Mouse (Mus musculus) kidney, embryonic 16.5 days (tissue): ENCODE results near the gene Plpp4. TPM values are rescaled to one million over a fixed set of nuclear protein-coding genes. Genes with fewer than 3 reads are reported as not detected.

Source experiments
- ATAC-seq: fragments of 200-750 bp; cut with Nextera tagmentation; 2 replicates; pipeline ENCODE4 v1.8.0; 2017; ENCODE audit warnings: moderate TSS enrichment; ENCODE audit not compliant: low FRiP score, low TSS enrichment
- H3K27ac ChIP-seq: fragments of 300-500 bp; sonication (generic); 2 replicates; pipeline ENCODE4 v1.5.1; 2014; ENCODE audit warnings: low read length
- H3K27me3 ChIP-seq: fragments of 300-500 bp; sonication (generic); 2 replicates; pipeline ENCODE4 v1.6.1; 2014; ENCODE audit warnings: low read length, control low read depth, mixed read lengths; ENCODE audit not compliant: insufficient read depth
- H3K36me3 ChIP-seq: fragments of 300-500 bp; sonication (generic); 2 replicates; pipeline ENCODE4 v1.6.1; 2014; ENCODE audit warnings: low read length, control low read depth, mixed read lengths; ENCODE audit not compliant: insufficient read depth
- H3K4me1 ChIP-seq: fragments of 300-500 bp; sonication (generic); 2 replicates; pipeline ENCODE4 v1.6.1; 2014; ENCODE audit warnings: low read length, control low read depth, mixed read lengths; ENCODE audit not compliant: insufficient read depth
- H3K4me2 ChIP-seq: fragments of 300-500 bp; sonication (generic); replicated peaks from 2 replicates; pipeline ENCODE4 v1.6.1; 2014; ENCODE audit warnings: low read depth, low read length
- H3K4me3 ChIP-seq: fragments of 300-500 bp; sonication (generic); 2 replicates; pipeline ENCODE4 v1.5.1; 2014; ENCODE audit warnings: mild to moderate bottlenecking, low read length
- H3K9ac ChIP-seq: fragments of 300-500 bp; sonication (generic); replicated peaks from 2 replicates; pipeline ENCODE4 v1.6.1; 2014; ENCODE audit warnings: low read length
- H3K9me3 ChIP-seq: fragments of 300-500 bp; sonication (generic); 2 replicates; pipeline ENCODE4 v1.6.1; 2016; ENCODE audit warnings: low read length, control low read depth
- WGBS: fragments of 180-500 bp; shearing (Covaris S2); extraction: QIAGEN DNeasy Blood & Tissue Kit; methylation state at CpG from one replicate; pipeline ENCODE4 v1.1.7; 2014; 5-methylcytosine and 5-hydroxymethylcytosine counted together
- polyA plus RNA-seq: library from polyadenylated mRNA; unstranded; fragments of >200 nt; fragmentation: Nextera tagmentation; extraction: Ambion mirVana; gene quantifications from 2 replicates; pipeline ENCODE4 v1.2.1, GENCODE M21; 2015

Gene Plpp4
- polyA plus RNA-seq, 1 experiment from 2014 or later, result 3.4 TPM

DNA sequence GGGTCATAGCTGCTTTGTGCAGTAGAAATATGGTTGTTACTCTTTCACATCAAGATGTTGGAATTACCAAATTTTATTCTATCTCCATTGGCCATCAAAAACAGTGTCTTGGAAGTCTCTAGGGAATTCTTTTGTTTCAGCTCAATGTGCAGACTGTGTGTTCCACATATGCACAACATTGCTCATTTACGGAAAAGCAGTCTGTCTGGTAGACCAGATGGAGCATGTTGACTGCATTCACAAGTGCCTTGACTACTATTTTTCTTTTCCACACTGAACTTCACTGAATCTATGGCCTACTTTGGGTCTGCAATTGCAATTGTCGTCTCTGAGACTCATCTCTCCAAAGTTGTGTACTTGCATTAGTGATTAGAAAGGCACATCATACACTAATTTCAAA lies 98.7 kb downstream of the Plpp4 start:
- 87% methylated on average over 2 of the region's 2 CpGs for WGBS
- Histone ChIP-seq H3K4me1 (no peaks in the 10 kb centered on the region), H3K27me3 (no peaks in the 10 kb centered on the region), H3K9ac (no peak overlapping the region), H3K27ac (no peak overlapping the region), H3K9me3 (no peaks in the 10 kb centered on the region), H3K36me3 (no peaks in the 10 kb centered on the region), H3K4me3 (no peak overlapping the region), H3K4me2 (no peak overlapping the region)
- ATAC-seq, result no peak

DNA sequence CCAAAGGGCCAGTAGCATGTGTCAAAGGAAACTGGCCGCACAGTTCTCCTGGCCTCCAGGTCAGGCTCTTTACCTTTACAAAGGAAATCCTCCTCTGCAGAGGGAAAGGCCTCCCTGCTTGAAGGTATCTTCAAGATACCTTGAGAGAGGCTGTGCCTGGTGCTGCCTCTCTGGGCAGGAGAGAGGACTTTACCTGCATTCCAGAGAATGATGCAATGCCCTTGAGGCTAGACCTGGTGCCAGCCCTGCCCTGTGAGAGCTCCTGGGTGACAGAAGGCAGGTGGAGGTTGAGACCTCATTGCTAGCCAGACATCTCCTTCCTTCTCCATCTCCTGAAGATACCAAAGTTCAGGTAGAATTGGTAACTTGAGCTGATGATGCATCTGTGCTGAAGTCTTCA lies 118.5 kb downstream of the Plpp4 start:
- no peaks in the 10 kb centered on the region for H3K9me3 ChIP-seq
- ATAC-seq, result no peak
- no peak overlapping the region for H3K4me3 ChIP-seq
- no peak overlapping the region for H3K9ac ChIP-seq
- H3K4me1 ChIP-seq, result no peaks in the 10 kb centered on the region
- no peaks in the 10 kb centered on the region for H3K27me3 ChIP-seq
- no peak overlapping the region for H3K27ac ChIP-seq
- WGBS, result 83% methylated on average over 1 of the region's 1 CpGs
- H3K4me2 ChIP-seq, result no peak overlapping the region
- no peaks in the 10 kb centered on the region for H3K36me3 ChIP-seq

GRCm38 (mm10) chr7:129385149-129385548 lies 128.3 kb downstream of the Plpp4 start:
- Histone ChIP-seq H3K9ac (no peak overlapping the region), H3K36me3 (no peaks in the 10 kb centered on the region), H3K27me3 (no peaks in the 10 kb centered on the region), H3K4me2 (no peak overlapping the region), H3K27ac (no peak overlapping the region), H3K9me3 (no peaks in the 10 kb centered on the region), H3K4me1 (no peaks in the 10 kb centered on the region), H3K4me3 (no peak overlapping the region)
- ATAC-seq, result no peak
- 47% methylated on average over 3 of the region's 3 CpGs for WGBS

- H3K4me2 ChIP-seq, result no peak overlapping the region
- no peaks in the 10 kb centered on the region for H3K4me1 ChIP-seq
- ATAC-seq, result no peak
- WGBS, result 77% methylated on average over 11 of the region's 11 CpGs
- H3K36me3 ChIP-seq, result no peaks in the 10 kb centered on the region
- H3K9me3 ChIP-seq, result no peaks in the 10 kb centered on the region
- H3K4me3 ChIP-seq, result no peak overlapping the region
- no peak overlapping the region for H3K9ac ChIP-seq
- no peak overlapping the region for H3K27ac ChIP-seq
- no peaks in the 10 kb centered on the region for H3K27me3 ChIP-seq
These were observed 136.1 kb downstream of the Plpp4 start for GRCm38 (mm10) chr7:129392835-129393489.

- no peaks in the 10 kb centered on the region for H3K4me1 ChIP-seq
- no peaks in the 10 kb centered on the region for H3K36me3 ChIP-seq
- H3K4me2 ChIP-seq, result no peak overlapping the region
- no peaks in the 10 kb centered on the region for H3K27me3 ChIP-seq
- H3K9me3 ChIP-seq, result no peaks in the 10 kb centered on the region
- no peak overlapping the region for H3K9ac ChIP-seq
- ATAC-seq, result no peak
- no peak overlapping the region for H3K4me3 ChIP-seq
- no peak overlapping the region for H3K27ac ChIP-seq
- WGBS, result 79% methylated on average over 5 of the region's 5 CpGs
These were observed 139.7 kb downstream of the Plpp4 start for GRCm38 (mm10) chr7:129396561-129396960.

GRCm38 (mm10) chr7:129399071-129399470 lies 142.2 kb downstream of the Plpp4 start:
- Histone ChIP-seq H3K27ac (no peak overlapping the region), H3K9me3 (no peaks in the 10 kb centered on the region), H3K36me3 (no peaks in the 10 kb centered on the region), H3K4me1 (no peaks in the 10 kb centered on the region), H3K9ac (no peak overlapping the region), H3K4me3 (no peak overlapping the region), H3K27me3 (no peaks in the 10 kb centered on the region), H3K4me2 (no peak overlapping the region)
- ATAC-seq, result no peak
- 73% methylated on average over 7 of the region's 7 CpGs for WGBS

GRCm38 (mm10) chr7:129402695-129403364 lies 146.0 kb downstream of the Plpp4 start:
- no peaks in the 10 kb centered on the region for H3K27me3 ChIP-seq
- H3K4me3 ChIP-seq, result no peak overlapping the region
- no peaks in the 10 kb centered on the region for H3K36me3 ChIP-seq
- no peak overlapping the region for H3K27ac ChIP-seq
- no peak overlapping the region for H3K9ac ChIP-seq
- ATAC-seq, result no peak
- 85% methylated on average over 13 of the region's 13 CpGs for WGBS
- H3K4me1 ChIP-seq, result no peaks in the 10 kb centered on the region
- no peaks in the 10 kb centered on the region for H3K9me3 ChIP-seq
- H3K4me2 ChIP-seq, result no peak overlapping the region

- no peaks in the 10 kb centered on the region for H3K27me3 ChIP-seq
- no peak overlapping the region for H3K27ac ChIP-seq
- H3K4me2 ChIP-seq, result no peak overlapping the region
- no peak for ATAC-seq
- H3K4me3 ChIP-seq, result no peak overlapping the region
- no peaks in the 10 kb centered on the region for H3K36me3 ChIP-seq
- no peak overlapping the region for H3K9ac ChIP-seq
- H3K4me1 ChIP-seq, result no peaks in the 10 kb centered on the region
- WGBS, result 65% methylated on average over 7 of the region's 7 CpGs
- H3K9me3 ChIP-seq, result no peaks in the 10 kb centered on the region
These were observed 149.2 kb downstream of the Plpp4 start for GRCm38 (mm10) chr7:129406069-129406468.

GRCm38 (mm10) chr7:129412695-129413094 lies 155.9 kb downstream of the Plpp4 start:
- no peak overlapping the region for H3K4me3 ChIP-seq
- H3K27me3 ChIP-seq, result no peaks in the 10 kb centered on the region
- no peak for ATAC-seq
- no peaks in the 10 kb centered on the region for H3K36me3 ChIP-seq
- no peaks in the 10 kb centered on the region for H3K9me3 ChIP-seq
- no peak overlapping the region for H3K27ac ChIP-seq
- H3K4me1 ChIP-seq, result no peaks in the 10 kb centered on the region
- no peak overlapping the region for H3K9ac ChIP-seq
- no peak overlapping the region for H3K4me2 ChIP-seq
- WGBS, result 72% methylated on average over 2 of the region's 2 CpGs

DNA sequence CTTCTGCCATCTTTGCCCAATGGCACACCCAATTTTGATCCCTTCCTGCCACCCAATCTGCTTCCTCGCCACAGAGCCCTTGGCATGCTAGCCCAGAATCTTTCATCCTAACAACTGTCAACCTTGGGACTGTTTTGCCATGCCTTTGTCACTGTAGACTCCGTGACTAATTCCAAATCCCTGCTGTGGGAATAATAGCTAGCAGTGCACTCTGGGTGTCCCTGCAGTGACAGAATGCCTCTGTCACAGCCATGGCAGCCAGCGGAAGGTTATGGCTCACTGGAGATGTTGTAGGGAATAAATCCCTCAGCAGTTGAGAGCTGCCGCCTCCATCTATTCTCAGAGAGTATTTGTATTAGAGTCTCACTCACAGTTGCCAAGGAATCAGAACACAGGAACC lies 158.3 kb downstream of the Plpp4 start:
- Histone ChIP-seq H3K36me3 (no peaks in the 10 kb centered on the region), H3K27ac (no peak overlapping the region), H3K4me1 (no peaks in the 10 kb centered on the region), H3K4me2 (no peak overlapping the region), H3K9ac (no peak overlapping the region), H3K4me3 (no peak overlapping the region), H3K27me3 (no peaks in the 10 kb centered on the region), H3K9me3 (no peaks in the 10 kb centered on the region)
- WGBS, result 59% methylated on average over 4 of the region's 4 CpGs
- no peak for ATAC-seq
